Mouse (Mus musculus) adrenal gland, postnatal 36 days (tissue): ENCODE data around the gene Pgk1. TPM values are rescaled to one million over a fixed set of nuclear protein-coding genes. Genes with fewer than 3 reads are reported as not detected.

ENCODE experiments used
- DNase-seq, 2 experiments: peaks; one replicate each; pipeline ENCODE4 v3.0.0; 2021; ENCODE audit warnings: mixed read lengths in 1 of 2
- total RNA-seq, 2 experiments: library from RNA; stranded (reverse); gene quantifications; 2 replicates each; pipeline ENCODE4 v1.2.3; 2021

The Pgk1 gene
- total RNA-seq, 2 experiments from 2014 or later, result 319 to 359 TPM

DNA sequence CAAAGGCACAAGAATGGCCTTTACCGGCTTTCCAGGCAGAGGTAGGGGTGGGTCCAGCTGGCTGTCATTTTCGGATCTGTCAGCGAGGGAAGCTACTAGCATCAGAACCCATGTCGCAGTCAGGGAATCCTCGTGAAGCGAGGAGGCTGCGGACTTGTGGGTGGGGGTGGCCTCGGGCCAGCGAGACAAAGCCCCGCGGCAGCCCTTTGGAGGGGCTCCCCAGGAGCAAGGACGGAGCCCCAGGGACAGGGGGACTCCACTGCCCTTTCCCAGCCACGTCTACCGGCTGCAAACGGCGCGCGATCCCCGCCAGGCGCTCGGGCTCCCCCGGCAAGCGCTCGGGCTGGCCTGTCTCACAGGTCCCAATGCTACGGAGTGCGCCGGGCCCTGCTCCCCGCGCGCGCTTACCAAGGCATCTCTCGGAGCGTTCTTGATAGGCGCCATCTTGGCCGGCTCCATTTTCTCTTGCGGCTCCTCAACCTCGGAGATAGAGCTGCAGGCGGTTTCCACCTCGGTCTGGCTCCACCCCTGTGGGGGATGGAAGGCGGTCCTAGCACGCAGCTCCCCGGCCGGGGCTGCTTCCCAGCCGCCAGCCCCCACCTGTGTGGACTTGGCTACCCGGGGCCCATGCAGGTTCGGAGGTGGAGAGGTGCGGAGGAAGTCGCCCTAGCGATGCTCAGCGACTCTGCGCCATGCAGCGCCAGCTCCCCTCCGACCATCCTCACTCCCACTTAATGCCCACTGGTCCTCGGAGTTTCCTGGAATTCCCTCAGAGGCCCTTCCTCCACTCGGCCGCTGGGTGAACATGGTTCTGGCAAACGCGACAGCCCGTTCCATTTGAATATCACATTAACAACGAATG lies 32.5 kb downstream of the Pgk1 start:
- peak; percentile 75 to 86 for DNase-seq

DNA sequence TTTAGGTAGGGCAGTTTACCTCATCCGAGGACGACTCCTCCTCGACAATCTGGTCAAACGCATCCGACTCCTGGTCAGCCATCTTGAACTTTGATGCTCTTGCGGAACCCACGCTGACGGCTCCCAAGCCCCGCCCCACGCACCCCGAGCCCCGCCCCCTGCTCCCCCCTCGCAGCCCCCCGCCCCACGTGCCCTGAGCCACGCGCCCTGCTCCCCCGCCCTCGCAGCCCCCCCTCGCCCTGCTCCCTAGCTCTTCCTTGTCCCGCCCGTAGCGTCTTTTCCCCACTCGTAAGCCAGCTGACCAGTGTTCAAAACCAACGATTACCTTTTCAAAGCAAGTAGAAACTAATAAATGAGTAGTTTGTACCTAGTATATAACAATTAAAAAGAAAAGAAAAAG lies 34.2 kb downstream of the Pgk1 start, which contains the start of gene Taf9b:
TSS of gene Taf9b (minus strand) at position 101 of the 400 bp plus-strand sequence.
- DNase-seq, result no peak

Other genes with a start within 250 kb of the Pgk1 start
- 10 to 100 TPM; 58.0 to 61.3 TPM for gene Magt1, start 175.2 kb upstream of the Pgk1 start, total RNA-seq
- gene Cox7b, start 171.4 kb upstream of the Pgk1 start, total RNA-seq, result 100 to 1,000 TPM; 439 to 509 TPM
- 10 to 100 TPM; 43.6 to 44.4 TPM for gene Atp7a, start 159.8 kb upstream of the Pgk1 start, total RNA-seq
- 1 to 10 TPM; 2.0 to 2.2 TPM for gene Tlr13, start 43.9 kb upstream of the Pgk1 start, total RNA-seq
- gene Taf9b, start 34.1 kb downstream of the Pgk1 start, total RNA-seq, result 10 to 100 TPM; 17.3 to 28.7 TPM
- not detected for gene Fnd3c2, start 68.3 kb downstream of the Pgk1 start, total RNA-seq